Mouse (Mus musculus): Measurements from ENCODE around the gene Bricd5. TPM values are rescaled to one million over a fixed set of nuclear protein-coding genes. Genes with fewer than 3 reads are reported as not detected.

Bricd5 gene
- polyA plus RNA-seq, 1 experiment, result not detected

DNA sequence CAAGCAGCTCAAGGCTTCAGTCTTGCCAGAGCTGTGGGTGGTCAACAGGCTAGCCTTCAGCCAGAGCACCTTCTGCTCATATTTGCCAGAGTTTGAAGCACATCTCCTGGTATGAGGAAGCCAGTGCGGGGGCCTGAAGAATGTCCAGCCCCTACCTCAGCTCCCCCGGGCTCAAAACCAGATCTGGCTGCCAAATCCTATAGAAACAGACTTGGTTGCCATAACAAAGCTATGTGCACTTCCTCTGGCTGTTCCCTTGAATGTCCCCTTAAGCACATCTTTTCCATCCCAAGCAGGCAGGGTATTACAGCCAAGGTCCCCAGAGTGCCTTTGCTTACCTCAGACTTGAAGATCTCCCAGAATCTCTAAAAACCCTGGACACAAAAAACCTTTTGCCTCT, 51.0 kb downstream of the Bricd5 start:
- no peak for TF ChIP-seq CTCF (IDR thresholded peaks at IDR 0.05; ENCODE audit: low read depth, low read length)
- no peak for TF ChIP-seq POLR2A (IDR thresholded peaks at IDR 0.05; ENCODE audit: borderline replicate concordance, low read depth, low read length)
- Histone ChIP-seq H3K4me1 (ENCODE audit: control insufficient read depth, insufficient read depth, low read length) (peaks cover 29% of the 10 kb centered on the region), H3K27ac (ENCODE audit: insufficient read depth, low read depth, low read length) (no peak overlapping the region), H3K4me3 (ENCODE audit: insufficient read depth, low read length) (no peak overlapping the region)

Other genes with a start within 250 kb of the Bricd5 start
- 25.8 and 33.4 TPM in 2 replicates for gene Ccnf, start 222.4 kb upstream of the Bricd5 start, polyA plus RNA-seq (2012; ENCODE audit: insufficient read depth, insufficient read length, missing spikeins)
- 0.40 TPM in 1 of 2 replicates, not detected in the other for gene Abca17, start 122.8 kb upstream of the Bricd5 start, polyA plus RNA-seq (2012; ENCODE audit: insufficient read depth, insufficient read length, missing spikeins)
- 41.7 and 49.0 TPM in 2 replicates for gene Abca3, start 121.9 kb upstream of the Bricd5 start, polyA plus RNA-seq (2012; ENCODE audit: insufficient read depth, insufficient read length, missing spikeins)
- gene Rnps1, start 59.3 kb upstream of the Bricd5 start, polyA plus RNA-seq (2012; ENCODE audit: insufficient read depth, insufficient read length, missing spikeins), result 65.0 and 72.0 TPM in 2 replicates
- gene Eci1, start 47.2 kb upstream of the Bricd5 start, polyA plus RNA-seq (2012; ENCODE audit: insufficient read depth, insufficient read length, missing spikeins), result 21.5 and 23.3 TPM in 2 replicates
- 3.3 and 3.8 TPM in 2 replicates for gene Dnase1l2, start 30.8 kb upstream of the Bricd5 start, polyA plus RNA-seq (2012; ENCODE audit: insufficient read depth, insufficient read length, missing spikeins)
- 21.7 and 25.0 TPM in 2 replicates for gene E4f1, start 3.6 kb upstream of the Bricd5 start, polyA plus RNA-seq (2012; ENCODE audit: insufficient read depth, insufficient read length, missing spikeins)
- gene Pgp, start 3.5 kb upstream of the Bricd5 start, polyA plus RNA-seq (2012; ENCODE audit: insufficient read depth, insufficient read length, missing spikeins), result 21.4 and 24.2 TPM in 2 replicates
- gene Mlst8, start 5.2 kb downstream of the Bricd5 start, polyA plus RNA-seq (2012; ENCODE audit: insufficient read depth, insufficient read length, missing spikeins), result 14.8 and 16.0 TPM in 2 replicates
- 0.34 TPM in 1 of 2 replicates, not detected in the other for gene Caskin1, start 14.7 kb downstream of the Bricd5 start, polyA plus RNA-seq (2012; ENCODE audit: insufficient read depth, insufficient read length, missing spikeins)
- 88.8 and 102 TPM in 2 replicates for gene Traf7, start 54.1 kb downstream of the Bricd5 start, polyA plus RNA-seq (2012; ENCODE audit: insufficient read depth, insufficient read length, missing spikeins)
- gene Rab26, start 60.3 kb downstream of the Bricd5 start, polyA plus RNA-seq (2012; ENCODE audit: insufficient read depth, insufficient read length, missing spikeins), result 0.44 TPM in 1 of 2 replicates, not detected in the other
- 22.3 and 24.6 TPM in 2 replicates for gene Pkd1, start 76.0 kb downstream of the Bricd5 start, polyA plus RNA-seq (2012; ENCODE audit: insufficient read depth, insufficient read length, missing spikeins)
- 62.1 and 67.7 TPM in 2 replicates for gene Tsc2, start 158.7 kb downstream of the Bricd5 start, polyA plus RNA-seq (2012; ENCODE audit: insufficient read depth, insufficient read length, missing spikeins)
- 4.1 and 6.2 TPM in 2 replicates for gene Nthl1, start 158.8 kb downstream of the Bricd5 start, polyA plus RNA-seq (2012; ENCODE audit: insufficient read depth, insufficient read length, missing spikeins)
- gene Slc9a3r2, start 176.4 kb downstream of the Bricd5 start, polyA plus RNA-seq (2012; ENCODE audit: insufficient read depth, insufficient read length, missing spikeins), result 0.98 TPM in 1 of 2 replicates, not detected in the other
- not detected in 2 replicates for gene Npw, start 184.6 kb downstream of the Bricd5 start, polyA plus RNA-seq (2012; ENCODE audit: insufficient read depth, insufficient read length, missing spikeins)
- gene Zfp598, start 195.8 kb downstream of the Bricd5 start, polyA plus RNA-seq (2012; ENCODE audit: insufficient read depth, insufficient read length, missing spikeins), result 28.0 and 29.6 TPM in 2 replicates
- gene Syngr3, start 216.1 kb downstream of the Bricd5 start, polyA plus RNA-seq (2012; ENCODE audit: insufficient read depth, insufficient read length, missing spikeins), result 0.41 and 0.79 TPM in 2 replicates
- gene Gfer, start 222.3 kb downstream of the Bricd5 start, polyA plus RNA-seq (2012; ENCODE audit: insufficient read depth, insufficient read length, missing spikeins), result 21.6 and 22.0 TPM in 2 replicates
- gene Noxo1, start 222.3 kb downstream of the Bricd5 start, polyA plus RNA-seq (2012; ENCODE audit: insufficient read depth, insufficient read length, missing spikeins), result 3.9 and 6.0 TPM in 2 replicates
- gene Tbl3, start 233.8 kb downstream of the Bricd5 start, polyA plus RNA-seq (2012; ENCODE audit: insufficient read depth, insufficient read length, missing spikeins), result 11.7 and 16.9 TPM in 2 replicates
- gene Rnf151, start 244.2 kb downstream of the Bricd5 start, polyA plus RNA-seq (2012; ENCODE audit: insufficient read depth, insufficient read length, missing spikeins), result not detected in 2 replicates
- gene Rps2, start 244.2 kb downstream of the Bricd5 start, polyA plus RNA-seq (2012; ENCODE audit: insufficient read depth, insufficient read length, missing spikeins), result 685 and 784 TPM in 2 replicates

All from bone marrow macrophage, adult 2 months (primary cell).